Mouse (Mus musculus): ENCODE measurements around the gene Plcxd3. TPM values are rescaled to one million over a fixed set of nuclear protein-coding genes. Genes with fewer than 3 reads are reported as not detected.
A peak's percentile ranks its signal among the peaks of the same experiment; 100 is the strongest.

Plcxd3 gene
- total RNA-seq (2014; rRNA removed) (53.5 and 61.5 TPM in 2 replicates), polyA plus RNA-seq (2015; fragmentation: Nextera tagmentation; extraction: Ambion mirVana) (33.6 and 76.2 TPM in 2 replicates)

GRCm38 (mm10) chr15:4375423-4376220 is at the start of gene Plcxd3:
Gene Plcxd3, plus strand, starts transcription at chr15:4375491.
- no peak; the same call in 1 of the 2 replicates for TF ChIP-seq CTCF (IDR thresholded peaks at IDR 0.05; ENCODE audit: low read depth)
- Histone ChIP-seq H3K9ac (peak within 1 kb of the TSS; percentile 71), H3K9me3 (ENCODE audit: low read length) (no peaks in the 10 kb centered on the region), H3K4me1 (ENCODE audit: insufficient read depth) (0 out of 2 replicates have a peak, but pooled peaks cover 5% of the 10 kb centered on the region), H3K27me3 (ENCODE audit: insufficient read depth, low read length) (no peaks in the 10 kb centered on the region), H3K4me2 (ENCODE audit: low read depth) (peak within 1 kb of the TSS; percentile 78), H3K4me3 (ENCODE audit: low read depth, low read length) (peak within 1 kb of the TSS; percentile 71), H3K27ac (ENCODE audit: low read depth, low read length) (peak within 1 kb of the TSS; percentile 60), H3K36me3 (ENCODE audit: insufficient read depth) (no peaks in the 10 kb centered on the region)
- peak; percentile 92 for ATAC-seq
- WGBS: under 1% methylated on average over 33 of the region's 33 CpGs
- DNase-seq: peak; percentile 75

- H3K9me3 ChIP-seq (ENCODE audit: low read length): no peaks in the 10 kb centered on the region
- H3K9ac ChIP-seq: no peak overlapping the region
- H3K27me3 ChIP-seq (ENCODE audit: insufficient read depth, low read length): no peaks in the 10 kb centered on the region
- DNase-seq (no peak), ATAC-seq (no peak)
- WGBS: 77% methylated on average over 4 of the region's 4 CpGs
- no peaks in the 10 kb centered on the region for H3K4me1 ChIP-seq (ENCODE audit: insufficient read depth)
- H3K4me2 ChIP-seq (ENCODE audit: low read depth): no peak overlapping the region
- no peak overlapping the region for H3K27ac ChIP-seq (ENCODE audit: low read depth, low read length)
- no peaks in the 10 kb centered on the region for H3K36me3 ChIP-seq (ENCODE audit: insufficient read depth)
- no peak for TF ChIP-seq CTCF (IDR thresholded peaks at IDR 0.05; ENCODE audit: low read depth)
- no peak overlapping the region for H3K4me3 ChIP-seq (ENCODE audit: low read depth, low read length)
These were observed 43.4 kb upstream of the Plcxd3 start for GRCm38 (mm10) chr15:4331867-4332266.

GRCm38 (mm10) chr15:4341620-4342019 is 33.7 kb upstream of the Plcxd3 start:
- TF ChIP-seq CTCF (IDR thresholded peaks at IDR 0.05; ENCODE audit: low read depth): no peak
- H3K9ac ChIP-seq: no peak overlapping the region
- H3K27ac ChIP-seq (ENCODE audit: low read depth, low read length): no peak overlapping the region
- DNase-seq (no peak), ATAC-seq (no peak)
- no peak overlapping the region for H3K4me3 ChIP-seq (ENCODE audit: low read depth, low read length)
- H3K27me3 ChIP-seq (ENCODE audit: insufficient read depth, low read length): no peaks in the 10 kb centered on the region
- H3K4me1 ChIP-seq (ENCODE audit: insufficient read depth): no peaks in the 10 kb centered on the region
- WGBS: 4% methylated on average over 4 of the region's 4 CpGs
- H3K9me3 ChIP-seq (ENCODE audit: low read length): no peaks in the 10 kb centered on the region
- H3K4me2 ChIP-seq (ENCODE audit: low read depth): no peak overlapping the region
- no peaks in the 10 kb centered on the region for H3K36me3 ChIP-seq (ENCODE audit: insufficient read depth)

GRCm38 (mm10) chr15:4348816-4349553 is 26.3 kb upstream of the Plcxd3 start:
- WGBS: 30% methylated on average over 7 of the region's 7 CpGs
- ATAC-seq (no peak), DNase-seq (no peak)
- no peak overlapping the region for H3K9ac ChIP-seq
- no peak overlapping the region for H3K4me3 ChIP-seq (ENCODE audit: low read depth, low read length)
- no peak overlapping the region for H3K4me2 ChIP-seq (ENCODE audit: low read depth)
- no peaks in the 10 kb centered on the region for H3K9me3 ChIP-seq (ENCODE audit: low read length)
- no peaks in the 10 kb centered on the region for H3K36me3 ChIP-seq (ENCODE audit: insufficient read depth)
- no peaks in the 10 kb centered on the region for H3K27me3 ChIP-seq (ENCODE audit: insufficient read depth, low read length)
- no peak for TF ChIP-seq CTCF (IDR thresholded peaks at IDR 0.05; ENCODE audit: low read depth)
- no peak overlapping the region for H3K27ac ChIP-seq (ENCODE audit: low read depth, low read length)
- H3K4me1 ChIP-seq (ENCODE audit: insufficient read depth): no peaks in the 10 kb centered on the region

- Histone ChIP-seq H3K27ac (ENCODE audit: low read depth, low read length) (no peak overlapping the region), H3K36me3 (ENCODE audit: insufficient read depth) (no peaks in the 10 kb centered on the region), H3K4me1 (ENCODE audit: insufficient read depth) (no peaks in the 10 kb centered on the region), H3K4me3 (ENCODE audit: low read depth, low read length) (no peak overlapping the region), H3K27me3 (ENCODE audit: insufficient read depth, low read length) (no peaks in the 10 kb centered on the region), H3K4me2 (ENCODE audit: low read depth) (no peak overlapping the region), H3K9ac (no peak overlapping the region), H3K9me3 (ENCODE audit: low read length) (no peaks in the 10 kb centered on the region)
- DNase-seq (no peak), ATAC-seq (no peak)
- WGBS: 88% methylated on average over 11 of the region's 11 CpGs
- no peak for TF ChIP-seq CTCF (IDR thresholded peaks at IDR 0.05; ENCODE audit: low read depth)
These were observed 18.9 kb upstream of the Plcxd3 start for GRCm38 (mm10) chr15:4356397-4356796.

GRCm38 (mm10) chr15:4357706-4358105 is 17.6 kb upstream of the Plcxd3 start:
- H3K27ac ChIP-seq (ENCODE audit: low read depth, low read length): no peak overlapping the region
- no peaks in the 10 kb centered on the region for H3K36me3 ChIP-seq (ENCODE audit: insufficient read depth)
- no peaks in the 10 kb centered on the region for H3K27me3 ChIP-seq (ENCODE audit: insufficient read depth, low read length)
- no peak for TF ChIP-seq CTCF (IDR thresholded peaks at IDR 0.05; ENCODE audit: low read depth)
- no peaks in the 10 kb centered on the region for H3K9me3 ChIP-seq (ENCODE audit: low read length)
- WGBS: 63% methylated on average over 4 of the region's 4 CpGs
- no peak for ATAC-seq
- H3K4me1 ChIP-seq (ENCODE audit: insufficient read depth): no peaks in the 10 kb centered on the region
- no peak overlapping the region for H3K9ac ChIP-seq
- no peak overlapping the region for H3K4me2 ChIP-seq (ENCODE audit: low read depth)
- DNase-seq: no peak
- H3K4me3 ChIP-seq (ENCODE audit: low read depth, low read length): no peak overlapping the region

- WGBS: 77% methylated on average over 2 of the region's 2 CpGs
- no peak for DNase-seq
These were observed 7.5 kb upstream of the Plcxd3 start for GRCm38 (mm10) chr15:4367801-4368200.

More at GRCm38 (mm10) chr15:4367801-4368200, 7.5 kb upstream of the Plcxd3 start:
- H3K36me3 ChIP-seq (ENCODE audit: insufficient read depth): no peaks in the 10 kb centered on the region
- no peaks in the 10 kb centered on the region for H3K9me3 ChIP-seq (ENCODE audit: low read length)
- H3K9ac ChIP-seq: no peak overlapping the region
- no peak for TF ChIP-seq CTCF (IDR thresholded peaks at IDR 0.05; ENCODE audit: low read depth)
- H3K4me1 ChIP-seq (ENCODE audit: insufficient read depth): no peaks in the 10 kb centered on the region
- H3K27me3 ChIP-seq (ENCODE audit: insufficient read depth, low read length): no peaks in the 10 kb centered on the region
- H3K4me2 ChIP-seq (ENCODE audit: low read depth): no peak overlapping the region
- ATAC-seq: no peak
- no peak overlapping the region for H3K4me3 ChIP-seq (ENCODE audit: low read depth, low read length)
- no peak overlapping the region for H3K27ac ChIP-seq (ENCODE audit: low read depth, low read length)
